Comparison of ENCODE assay signal across 10 mouse cellular contexts in the genomic region with DNA sequence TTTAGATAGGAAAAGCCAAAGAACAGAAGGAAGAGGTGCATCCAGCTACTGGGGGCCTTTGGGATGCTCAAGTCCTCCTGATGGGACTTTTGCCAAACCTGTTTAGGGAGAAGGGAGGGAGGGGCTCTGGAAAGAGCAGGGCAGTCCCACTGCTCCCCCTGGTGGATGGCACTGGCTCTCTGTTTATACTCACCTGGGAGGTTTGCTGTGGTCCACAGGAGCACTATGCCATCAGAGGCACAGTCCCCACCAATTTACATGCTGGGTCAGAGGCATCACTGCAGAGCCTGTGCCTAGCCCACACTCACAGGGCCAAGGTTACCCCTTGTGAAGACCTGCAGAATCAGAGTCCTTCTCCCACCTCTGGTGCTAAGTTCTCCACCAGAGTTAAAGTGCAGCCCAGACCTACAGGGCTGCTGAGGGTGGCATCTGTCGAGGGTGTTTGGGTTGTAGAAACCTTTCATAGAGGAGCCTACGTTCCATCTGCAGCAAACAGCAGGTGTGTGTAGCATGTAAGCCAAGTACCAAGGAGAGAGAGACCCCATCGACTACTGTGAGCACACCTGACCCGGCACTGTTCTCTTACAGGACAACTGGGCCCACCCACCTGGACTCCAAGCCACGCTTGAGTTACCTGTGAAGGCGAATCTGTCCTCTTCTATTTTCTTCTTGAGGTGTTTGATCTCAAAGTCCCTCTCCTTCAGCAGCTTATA. TPM values are rescaled to one million over a fixed set of nuclear protein-coding genes. Genes with fewer than 3 reads are reported as not detected.
A peak's percentile ranks its signal among the peaks of the same experiment; 100 is the strongest.
DNase-seq lines count a peak whose midpoint lies in the region; ATAC-seq lines count a peak whose summit lies in the region.
"Had no signal": no experiment of that assay in that cellular context is flagged by ENCODE, and none has a peak within 500 bp of the region (broad histone marks: within the 10 kb centered on the region; RNA-seq: fewer than 3 reads in every experiment).

No protein-coding gene starts in this region.

- DNase-seq in intestine, embryonic 14.5 days (ENCODE audit: low spot score) = peak; percentile 63
- DNase-seq in CD4-positive helper T cell, adult 2 months (ENCODE audit: low read depth, low spot score) = peak; percentile 40
- peak; percentile 17 for DNase-seq in T-cell, adult 2 months (ENCODE audit: low spot score)
- DNase-seq in embryo, embryonic 9.5 days (ENCODE audit: extremely low spot score) = peak; percentile 31
- DNase-seq in kidney, postnatal 4 days = peak; percentile 65 to 67

- no peaks in the 10 kb centered on the region for H3K27me3 ChIP-seq in intestine, embryonic 14.5 days (replicated peaks; ENCODE audit: control insufficient read depth, insufficient read depth, low read length)
- H3K27me3 ChIP-seq in intestine, embryonic 15.5 days (replicated peaks) = no peaks in the 10 kb centered on the region
- H3K27me3 ChIP-seq in neural tube, embryonic 12.5 days (replicated peaks) = no peaks in the 10 kb centered on the region
- H3K27me3 ChIP-seq: liver, embryonic 15.5 days had no signal

- H3K27ac ChIP-seq in intestine, embryonic 14.5 days (ENCODE audit: low read depth) = no peak overlapping the region
- no peak overlapping the region for H3K27ac ChIP-seq in intestine, embryonic 15.5 days
- H3K27ac ChIP-seq in neural tube, embryonic 12.5 days = no peak overlapping the region
- H3K27ac ChIP-seq: liver, embryonic 15.5 days had no signal

- ATAC-seq in intestine, embryonic 14.5 days (replicated peaks; ENCODE audit: low FRiP score, low TSS enrichment, low read depth) = no peak
- ATAC-seq in intestine, embryonic 15.5 days = no peak
- 0 out of 2 replicates have a peak, but pooled peaks have one; percentile 34 for ATAC-seq in neural tube, embryonic 12.5 days (ENCODE audit: low FRiP score, low read depth)
- no peak for ATAC-seq in frontal cortex, adult (ENCODE audit: low TSS enrichment)

- H3K4me3 ChIP-seq in intestine, embryonic 14.5 days (ENCODE audit: low read depth, low read length) = no peak overlapping the region
- no peak overlapping the region for H3K4me3 ChIP-seq in intestine, embryonic 15.5 days (replicated peaks)
- H3K4me3 ChIP-seq in neural tube, embryonic 12.5 days = no peak overlapping the region
- H3K4me3 ChIP-seq: erythroblast, embryonic 14.5 days; liver, embryonic 15.5 days had no signal

- no peaks in the 10 kb centered on the region for H3K9me3 ChIP-seq in intestine, embryonic 14.5 days (ENCODE audit: control insufficient read depth, low read length)
- H3K9me3 ChIP-seq in intestine, embryonic 15.5 days = 0 out of 2 replicates have a peak, but pooled peaks cover under 1% of the 10 kb centered on the region
- 0 out of 2 replicates have a peak, but pooled peaks cover 1% of the 10 kb centered on the region for H3K9me3 ChIP-seq in neural tube, embryonic 12.5 days
- H3K9me3 ChIP-seq: liver, embryonic 15.5 days had no signal

- no peak overlapping the region for H3K9ac ChIP-seq in intestine, embryonic 14.5 days (ENCODE audit: low read length)
- H3K9ac ChIP-seq in intestine, embryonic 15.5 days = no peak overlapping the region
- no peak overlapping the region for H3K9ac ChIP-seq in neural tube, embryonic 12.5 days
- H3K9ac ChIP-seq: liver, embryonic 15.5 days had no signal

- 77% methylated on average over 6 of the region's 6 CpGs for WGBS in intestine, embryonic 14.5 days
- WGBS in intestine, embryonic 15.5 days = 82% methylated on average over 6 of the region's 6 CpGs
- WGBS in neural tube, embryonic 12.5 days = 79% methylated on average over 6 of the region's 6 CpGs

- H3K4me1 ChIP-seq in intestine, embryonic 14.5 days (replicated peaks; ENCODE audit: control insufficient read depth, insufficient read depth, low read length) = no peaks in the 10 kb centered on the region
- no peaks in the 10 kb centered on the region for H3K4me1 ChIP-seq in intestine, embryonic 15.5 days (replicated peaks)
- H3K4me1 ChIP-seq in neural tube, embryonic 12.5 days = no peaks in the 10 kb centered on the region
- H3K4me1 ChIP-seq: liver, embryonic 15.5 days had no signal

- no peaks in the 10 kb centered on the region for H3K36me3 ChIP-seq in intestine, embryonic 14.5 days (ENCODE audit: control insufficient read depth, insufficient read depth, low read length)
- H3K36me3 ChIP-seq in intestine, embryonic 15.5 days = no peaks in the 10 kb centered on the region
- no peaks in the 10 kb centered on the region for H3K36me3 ChIP-seq in neural tube, embryonic 12.5 days
- H3K36me3 ChIP-seq: liver, embryonic 15.5 days had no signal

- no peak overlapping the region for H3K4me2 ChIP-seq in intestine, embryonic 14.5 days (ENCODE audit: low read length)
- no peak overlapping the region for H3K4me2 ChIP-seq in intestine, embryonic 15.5 days (replicated peaks)
- H3K4me2 ChIP-seq in neural tube, embryonic 12.5 days (replicated peaks) = no peak overlapping the region
- H3K4me2 ChIP-seq: liver, embryonic 15.5 days had no signal

RNA-seq across cellular contexts. Expression of gene Ccdc13, which starts 8.9 kb away (rescaled TPM):
- 1.9 and 2.5 TPM in 2 replicates for polyA plus RNA-seq in intestine, embryonic 14.5 days (2014; fragmentation: Nextera tagmentation; extraction: Ambion mirVana)
- 1.1 and 1.3 TPM in 2 replicates for polyA plus RNA-seq in intestine, embryonic 15.5 days (2015; fragmentation: Nextera tagmentation; extraction: Ambion mirVana)
- polyA plus RNA-seq in neural tube, embryonic 12.5 days (2016; fragmentation: Nextera tagmentation; extraction: Ambion mirVana) = 4.0 and 4.8 TPM in 2 replicates
- polyA plus RNA-seq: erythroblast, embryonic 14.5 days; liver, embryonic 15.5 days had no signal

RNA-seq across cellular contexts. Expression of gene Higd1a, which starts 27.8 kb away (rescaled TPM):
- polyA plus RNA-seq in intestine, embryonic 14.5 days (2014; fragmentation: Nextera tagmentation; extraction: Ambion mirVana) = 190 and 193 TPM in 2 replicates
- 169 and 174 TPM in 2 replicates for polyA plus RNA-seq in intestine, embryonic 15.5 days (2015; fragmentation: Nextera tagmentation; extraction: Ambion mirVana)
- 134 and 147 TPM in 2 replicates for polyA plus RNA-seq in neural tube, embryonic 12.5 days (2016; fragmentation: Nextera tagmentation; extraction: Ambion mirVana)

RNA-seq across cellular contexts. Expression of gene Hhatl, which starts 38.1 kb away (rescaled TPM):
- 2.0 and 2.4 TPM in 2 replicates for polyA plus RNA-seq in intestine, embryonic 14.5 days (2014; fragmentation: Nextera tagmentation; extraction: Ambion mirVana)
- 1.1 and 1.5 TPM in 2 replicates for polyA plus RNA-seq in intestine, embryonic 15.5 days (2015; fragmentation: Nextera tagmentation; extraction: Ambion mirVana)
- not detected in 2 replicates for polyA plus RNA-seq in neural tube, embryonic 12.5 days (2016; fragmentation: Nextera tagmentation; extraction: Ambion mirVana)
- polyA plus RNA-seq: erythroblast, embryonic 14.5 days had no signal

RNA-seq across cellular contexts. Expression of gene Klhl40, which starts 53.0 kb away (rescaled TPM):
- 0.22 and 0.26 TPM in 2 replicates for polyA plus RNA-seq in intestine, embryonic 14.5 days (2014; fragmentation: Nextera tagmentation; extraction: Ambion mirVana)
- polyA plus RNA-seq in intestine, embryonic 15.5 days (2015; fragmentation: Nextera tagmentation; extraction: Ambion mirVana) = 0.29 and 0.39 TPM in 2 replicates
- 2.1 and 2.8 TPM in 2 replicates for polyA plus RNA-seq in neural tube, embryonic 12.5 days (2016; fragmentation: Nextera tagmentation; extraction: Ambion mirVana)
- polyA plus RNA-seq: erythroblast, embryonic 14.5 days had no signal
